8 mouse cellular contexts compared by ENCODE assay signal in the genomic region with DNA sequence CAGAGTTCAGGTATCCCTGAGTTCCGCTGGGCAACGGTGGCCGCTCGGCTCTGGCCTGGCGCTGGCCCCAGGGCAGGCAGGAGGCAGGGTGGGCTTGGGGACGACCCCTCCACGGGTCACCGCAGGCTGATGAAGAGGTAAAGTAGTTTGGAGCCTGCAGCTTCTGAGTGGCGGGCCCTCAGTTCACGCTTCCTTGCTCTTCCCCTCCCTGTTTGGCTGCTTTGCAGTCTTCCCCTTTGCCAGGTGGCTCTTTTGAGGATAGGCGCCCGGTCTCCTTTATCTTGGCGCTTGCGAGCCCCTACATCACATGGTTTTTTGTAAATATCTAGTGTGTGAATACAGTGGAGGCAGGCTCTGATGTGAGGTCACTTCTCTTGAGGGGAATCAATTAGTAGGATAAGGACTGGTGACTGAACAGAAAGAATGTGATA. TPM values are rescaled to one million over a fixed set of nuclear protein-coding genes. Genes with fewer than 3 reads are reported as not detected.
A peak's percentile ranks its signal among the peaks of the same experiment; 100 is the strongest.
DNase-seq lines count a peak whose midpoint lies in the region; ATAC-seq and TF ChIP-seq lines count a peak whose summit lies in the region.

No protein-coding gene starts in this region.

- no peaks in the 10 kb centered on the region for H3K4me1 ChIP-seq in heart, embryonic 11.5 days (ENCODE audit: control insufficient read depth, insufficient read depth, low read length)
- H3K4me1 ChIP-seq in embryonic facial prominence, embryonic 14.5 days (ENCODE audit: control insufficient read depth, insufficient read depth, low read length): no peaks in the 10 kb centered on the region
- H3K4me1 ChIP-seq in limb, embryonic 13.5 days: 0 out of 2 replicates have a peak, but pooled peaks cover 4% of the 10 kb centered on the region
- H3K4me1 ChIP-seq in olfactory bulb, adult 2 months (ENCODE audit: control insufficient read depth, insufficient read depth, low read length): peaks cover 6% of the 10 kb centered on the region; the same call in 1 of the 2 replicates

- H3K27me3 ChIP-seq in heart, embryonic 11.5 days (ENCODE audit: control insufficient read depth, insufficient read depth, low read length): no peaks in the 10 kb centered on the region
- H3K27me3 ChIP-seq in embryonic facial prominence, embryonic 14.5 days (replicated peaks; ENCODE audit: control insufficient read depth, insufficient read depth, low read length): no peaks in the 10 kb centered on the region
- peaks cover 3% of the 10 kb centered on the region; the same call in 1 of the 2 replicates for H3K27me3 ChIP-seq in limb, embryonic 13.5 days

- peak overlapping the region; percentile 76 for H3K9ac ChIP-seq in heart, embryonic 11.5 days (ENCODE audit: low read depth, low read length)
- H3K9ac ChIP-seq in embryonic facial prominence, embryonic 14.5 days (ENCODE audit: low read depth, low read length): peak overlapping the region; percentile 77
- peak overlapping the region; percentile 81 for H3K9ac ChIP-seq in limb, embryonic 13.5 days

- peak overlapping the region; percentile 65 for H3K4me3 ChIP-seq in heart, embryonic 11.5 days (ENCODE audit: low read depth, low read length)
- peak overlapping the region; percentile 61 for H3K4me3 ChIP-seq in embryonic facial prominence, embryonic 14.5 days (ENCODE audit: low read depth, low read length)
- peak overlapping the region; percentile 67 for H3K4me3 ChIP-seq in limb, embryonic 13.5 days
- H3K4me3 ChIP-seq in olfactory bulb, adult 2 months (ENCODE audit: insufficient read depth, low read depth, low read length): peak overlapping the region; percentile 75

- 23% methylated on average over 14 of the region's 14 CpGs for whole genome bisulfite sequencing in heart, embryonic 11.5 days (ENCODE audit: insufficient replicate concordance)
- 42% methylated on average over 6 of the region's 14 CpGs for WGBS in embryonic facial prominence, embryonic 14.5 days
- WGBS in limb, embryonic 13.5 days: 26% methylated on average over 14 of the region's 14 CpGs
- 11% methylated on average over 14 of the region's 14 CpGs for WGBS in olfactory bulb, adult 2 months

- intact Hi-C loops in heart, postnatal 36 days (cut with DNase I): no loop called here

- H3K4me2 ChIP-seq in heart, embryonic 11.5 days: peak overlapping the region; percentile 65
- H3K4me2 ChIP-seq in embryonic facial prominence, embryonic 14.5 days (ENCODE audit: low read depth, low read length): peak overlapping the region; percentile 51
- peak overlapping the region; percentile 61 for H3K4me2 ChIP-seq in limb, embryonic 13.5 days (replicated peaks)

- TF ChIP-seq POLR2A in olfactory bulb, adult 2 months (IDR thresholded peaks at IDR 0.05; ENCODE audit: insufficient read depth, low read depth, low read length): no peak

- H3K9me3 ChIP-seq in heart, embryonic 11.5 days (replicated peaks; ENCODE audit: control insufficient read depth, low read length): no peaks in the 10 kb centered on the region
- no peaks in the 10 kb centered on the region for H3K9me3 ChIP-seq in embryonic facial prominence, embryonic 14.5 days (ENCODE audit: control insufficient read depth, low read length)
- no peaks in the 10 kb centered on the region for H3K9me3 ChIP-seq in limb, embryonic 13.5 days

- ATAC-seq in heart, embryonic 11.5 days (replicated peaks; ENCODE audit: insufficient number of reproducible peaks, low FRiP score, low TSS enrichment): peak; percentile 56; the same call in 1 of the 2 replicates
- ATAC-seq in CD4-positive, CD25-positive, alpha-beta regulatory T cell, adult 4 months: peak; percentile 14
- no peak for ATAC-seq in embryonic facial prominence, embryonic 14.5 days (ENCODE audit: low read depth)
- ATAC-seq in limb, embryonic 13.5 days (ENCODE audit: low FRiP score, low read depth): no peak; the same call in none of the 2 replicates

- TF ChIP-seq CTCF in olfactory bulb, adult 2 months (IDR thresholded peaks at IDR 0.05; ENCODE audit: insufficient read depth, low read depth, low read length): no peak

- no peak for DNase-seq in heart, postnatal 36 days
- peak; percentile 1 for DNase-seq in embryonic facial prominence, embryonic 14.5 days (ENCODE audit: low spot score)
- no peak for DNase-seq in gastrocnemius, adult 8-10 months (ENCODE audit: low spot score in 2 of 2)
- DNase-seq in adrenal gland, adult 2 months: no peak

- peak overlapping the region; percentile 85 for H3K27ac ChIP-seq in heart, embryonic 11.5 days (ENCODE audit: low read depth, low read length)
- peak overlapping the region; percentile 84; the same call in 1 of the 2 replicates for H3K27ac ChIP-seq in embryonic facial prominence, embryonic 14.5 days (replicated peaks; ENCODE audit: low read depth, low read length)
- peak overlapping the region; percentile 74; the same call in 1 of the 2 replicates for H3K27ac ChIP-seq in limb, embryonic 13.5 days
- peak overlapping the region; percentile 64; the same call in 1 of the 2 replicates for H3K27ac ChIP-seq in olfactory bulb, adult 2 months (ENCODE audit: insufficient read depth, low read depth, low read length)

- H3K36me3 ChIP-seq in heart, embryonic 11.5 days (ENCODE audit: control insufficient read depth, insufficient read depth, low read length): no peaks in the 10 kb centered on the region
- H3K36me3 ChIP-seq in embryonic facial prominence, embryonic 14.5 days (ENCODE audit: control insufficient read depth, insufficient read depth, low read length): no peaks in the 10 kb centered on the region
- no peaks in the 10 kb centered on the region for H3K36me3 ChIP-seq in limb, embryonic 13.5 days

RNA-seq across cellular contexts. Expression of a gene that starts 1.2 kb away (rescaled TPM):
- 33.1 and 39.8 TPM in 2 replicates for polyA plus RNA-seq in heart, embryonic 11.5 days (2014; fragmentation: Nextera tagmentation; extraction: Ambion mirVana)
- 10 to 100 TPM; 17.2 to 19.1 TPM for total RNA-seq in heart, postnatal 36 days (2021)
- 10 to 100 TPM; 27.1 to 31.9 TPM for polyA plus RNA-seq in CD4-positive, CD25-positive, alpha-beta regulatory T cell, adult 4 months (2017; shearing (Covaris generic))
- polyA plus RNA-seq in embryonic facial prominence, embryonic 14.5 days (2014; fragmentation: Nextera tagmentation; extraction: Ambion mirVana): 61.1 and 66.3 TPM in 2 replicates
- polyA plus RNA-seq in limb, embryonic 13.5 days (2015; fragmentation: Nextera tagmentation; extraction: Ambion mirVana): 38.8 and 47.2 TPM in 2 replicates
- not detected in 2 replicates for polyA plus RNA-seq in olfactory bulb, adult 2 months (2012; ENCODE audit: insufficient read depth, insufficient read length, low replicate concordance, missing spikeins)
- total RNA-seq in gastrocnemius, adult 8-10 months (2022): 10 to 100 TPM; 19.2 to 22.5 (median 20.6) TPM
- total RNA-seq in adrenal gland, adult 2 months (2021): 10 to 100 TPM; 33.0 to 55.6 TPM
- polyA plus RNA-seq in adrenal gland, adult 2 months (2012; rRNA removed): 3.7 and 4.3 TPM in 2 replicates

Comparison
In these comparisons a context has a peak if more than half of its experiments do, and no peak if none do; other contexts are left out.
1. ATAC-seq: peak in heart, embryonic 11.5 days (single experiment) and CD4-positive, CD25-positive, alpha-beta regulatory T cell, adult 4 months (single experiment); none in embryonic facial prominence, embryonic 14.5 days (single experiment) and limb, embryonic 13.5 days (single experiment).
2. Peak in every context shown above with its lines, with median percentiles within 50 percentile points of each other: H3K27ac ChIP-seq, H3K4me2 ChIP-seq, H3K4me3 ChIP-seq and H3K9ac ChIP-seq.